Mouse (Mus musculus) midbrain, embryonic 14.5 days (tissue): ENCODE measurements around the gene Phf5a. TPM values are rescaled to one million over a fixed set of nuclear protein-coding genes. Genes with fewer than 3 reads are reported as not detected.
"Not testable (repeated sequence)": the region's sequence is repeated elsewhere in the genome, so short reads cannot be mapped to it uniquely, and the experiment has no call there.

ENCODE experiments used
- ATAC-seq: fragments of 200-750 bp; cut with Nextera tagmentation; 2 replicates; pipeline ENCODE4 v1.8.0; 2017; ENCODE audit warnings: moderate number of reproducible peaks, moderate library complexity; ENCODE audit not compliant: low FRiP score, low TSS enrichment
- DNase-seq: peaks from one replicate; pipeline ENCODE4 v3.0.0-alpha.2; 2015
- H3K27ac ChIP-seq: fragments of 300-500 bp; sonication (generic); replicated peaks from 2 replicates; pipeline ENCODE4 v1.5.1; 2014; ENCODE audit warnings: mild to moderate bottlenecking, low read depth, low read length, moderate library complexity
- H3K27me3 ChIP-seq: fragments of 300-500 bp; sonication (generic); 2 replicates; pipeline ENCODE4 v1.6.1; 2014; ENCODE audit warnings: low read length, control low read depth, mixed read lengths; ENCODE audit not compliant: control insufficient read depth, insufficient read depth
- H3K36me3 ChIP-seq: fragments of 300-500 bp; sonication (generic); 2 replicates; pipeline ENCODE4 v1.6.1; 2014; ENCODE audit warnings: low read length, control low read depth; ENCODE audit not compliant: control insufficient read depth, insufficient read depth
- H3K4me1 ChIP-seq: fragments of 300-500 bp; sonication (generic); 2 replicates; pipeline ENCODE4 v1.6.1; 2014; ENCODE audit warnings: mild to moderate bottlenecking, antibody characterized with exemption, low read length, control low read depth; ENCODE audit not compliant: control insufficient read depth, insufficient read depth
- H3K4me2 ChIP-seq: fragments of 300-500 bp; sonication (generic); 2 replicates; pipeline ENCODE4 v1.6.1; 2014; ENCODE audit warnings: mild to moderate bottlenecking, low read length, moderate library complexity
- H3K4me3 ChIP-seq: fragments of 300-500 bp; sonication (generic); replicated peaks from 2 replicates; pipeline ENCODE4 v1.5.1; 2014; ENCODE audit warnings: low read depth, low read length
- H3K9ac ChIP-seq: fragments of 300-500 bp; sonication (generic); replicated peaks from 2 replicates; pipeline ENCODE4 v1.6.1; 2014; ENCODE audit warnings: mild to moderate bottlenecking, low read length, moderate library complexity
- H3K9me3 ChIP-seq: fragments of 300-500 bp; sonication (generic); 2 replicates; pipeline ENCODE4 v1.6.1; 2016; ENCODE audit warnings: low read length, control low read depth, mixed read lengths; ENCODE audit not compliant: control insufficient read depth
- WGBS: fragments of 180-500 bp; shearing (Covaris S2); extraction: QIAGEN DNeasy Blood & Tissue Kit; methylation state at CpG from one replicate; pipeline ENCODE4 v1.1.7; 2014; 5-methylcytosine and 5-hydroxymethylcytosine counted together
- polyA plus RNA-seq: library from polyadenylated mRNA; unstranded; fragments of >200 nt; fragmentation: Nextera tagmentation; extraction: Ambion mirVana; gene quantifications from 2 replicates; pipeline ENCODE4 v1.2.1, GENCODE M21; 2014

The Phf5a gene
- polyA plus RNA-seq, 1 experiment from 2014 or later: 139 TPM

GRCm38 (mm10) chr15:81912498-81912897 is 40.8 kb upstream of the Phf5a start:
- DNase-seq: no peak
- Histone ChIP-seq H3K27ac (no peak overlapping the region), H3K4me1 (no peaks in the 10 kb centered on the region), H3K9ac (no peak overlapping the region), H3K4me3 (no peak overlapping the region), H3K9me3 (no peaks in the 10 kb centered on the region), H3K36me3 (peaks cover 94% of the 10 kb centered on the region), H3K27me3 (no peaks in the 10 kb centered on the region), H3K4me2 (no peak overlapping the region)
- 79% methylated on average over 2 of the region's 2 CpGs for WGBS
- ATAC-seq: no peak

- WGBS: 92% methylated on average over 4 of the region's 4 CpGs
- not testable (repeated sequence) for H3K9me3 ChIP-seq, H3K4me3 ChIP-seq, H3K4me2 ChIP-seq, H3K27me3 ChIP-seq, H3K4me1 ChIP-seq, H3K27ac ChIP-seq, ATAC-seq, DNase-seq, H3K9ac ChIP-seq
- peaks cover 93% of the 10 kb centered on the region for H3K36me3 ChIP-seq
These were observed 37.1 kb upstream of the Phf5a start for GRCm38 (mm10) chr15:81908767-81909166.

GRCm38 (mm10) chr15:81907953-81908352 is 36.2 kb upstream of the Phf5a start:
- no peak overlapping the region for H3K27ac ChIP-seq
- no peaks in the 10 kb centered on the region for H3K27me3 ChIP-seq
- no peak for DNase-seq
- H3K36me3 ChIP-seq: peaks cover 93% of the 10 kb centered on the region
- no peaks in the 10 kb centered on the region for H3K4me1 ChIP-seq
- H3K4me3 ChIP-seq: no peak overlapping the region
- WGBS: 94% methylated on average over 8 of the region's 8 CpGs
- H3K9ac ChIP-seq: no peak overlapping the region
- no peak overlapping the region for H3K4me2 ChIP-seq
- ATAC-seq: no peak
- no peaks in the 10 kb centered on the region for H3K9me3 ChIP-seq

GRCm38 (mm10) chr15:81904939-81905338 is 33.2 kb upstream of the Phf5a start:
- ATAC-seq (no peak), DNase-seq (peak; percentile 80)
- H3K9ac ChIP-seq: no peak overlapping the region
- H3K27ac ChIP-seq: no peak overlapping the region
- no peaks in the 10 kb centered on the region for H3K4me1 ChIP-seq
- H3K36me3 ChIP-seq: peaks cover 93% of the 10 kb centered on the region
- H3K27me3 ChIP-seq: no peaks in the 10 kb centered on the region
- no peak overlapping the region for H3K4me3 ChIP-seq
- no peak overlapping the region for H3K4me2 ChIP-seq
- WGBS: 33% methylated on average over 2 of the region's 2 CpGs
- no peaks in the 10 kb centered on the region for H3K9me3 ChIP-seq

- H3K36me3 ChIP-seq: peaks cover 80% of the 10 kb centered on the region
- no peak overlapping the region for H3K27ac ChIP-seq
- 90% methylated on average over 2 of the region's 2 CpGs for WGBS
- no peak overlapping the region for H3K9ac ChIP-seq
- H3K4me2 ChIP-seq: no peak overlapping the region
- no peaks in the 10 kb centered on the region for H3K27me3 ChIP-seq
- H3K9me3 ChIP-seq: no peaks in the 10 kb centered on the region
- H3K4me3 ChIP-seq: no peak overlapping the region
- no peak for ATAC-seq
- DNase-seq: no peak
- no peaks in the 10 kb centered on the region for H3K4me1 ChIP-seq
These were observed 27.0 kb upstream of the Phf5a start for GRCm38 (mm10) chr15:81898751-81899150.

- no peak for DNase-seq
- Histone ChIP-seq H3K4me1 (no peaks in the 10 kb centered on the region), H3K9me3 (no peaks in the 10 kb centered on the region), H3K36me3 (peaks cover 70% of the 10 kb centered on the region), H3K4me2 (no peak overlapping the region), H3K27me3 (no peaks in the 10 kb centered on the region), H3K4me3 (no peak overlapping the region), H3K9ac (no peak overlapping the region), H3K27ac (no peak overlapping the region)
- 95% methylated on average over 5 of the region's 5 CpGs for WGBS
- no peak for ATAC-seq
These were observed 26.0 kb upstream of the Phf5a start for GRCm38 (mm10) chr15:81897607-81898285.

GRCm38 (mm10) chr15:81896407-81896806 is 24.7 kb upstream of the Phf5a start:
- no peak for ATAC-seq
- Histone ChIP-seq H3K27ac (no peak overlapping the region), H3K27me3 (no peaks in the 10 kb centered on the region), H3K36me3 (peaks cover 68% of the 10 kb centered on the region), H3K9me3 (no peaks in the 10 kb centered on the region), H3K9ac (no peak overlapping the region), H3K4me3 (no peak overlapping the region), H3K4me2 (no peak overlapping the region), H3K4me1 (no peaks in the 10 kb centered on the region)
- DNase-seq: no peak
- 93% methylated on average over 2 of the region's 2 CpGs for WGBS

GRCm38 (mm10) chr15:81894002-81894401 is 22.3 kb upstream of the Phf5a start:
- H3K9me3 ChIP-seq: no peaks in the 10 kb centered on the region
- no peaks in the 10 kb centered on the region for H3K27me3 ChIP-seq
- WGBS: 92% methylated on average over 1 of the region's 1 CpGs
- no peaks in the 10 kb centered on the region for H3K4me1 ChIP-seq
- ATAC-seq: no peak
- no peak overlapping the region for H3K4me3 ChIP-seq
- no peak overlapping the region for H3K27ac ChIP-seq
- H3K4me2 ChIP-seq: no peak overlapping the region
- no peak overlapping the region for H3K9ac ChIP-seq
- H3K36me3 ChIP-seq: peaks cover 72% of the 10 kb centered on the region
- no peak for DNase-seq

GRCm38 (mm10) chr15:81891822-81892580 is 20.3 kb upstream of the Phf5a start:
- ATAC-seq: no peak
- H3K9me3 ChIP-seq: no peaks in the 10 kb centered on the region
- no peaks in the 10 kb centered on the region for H3K4me1 ChIP-seq
- DNase-seq: no peak
- no peak overlapping the region for H3K27ac ChIP-seq
- H3K36me3 ChIP-seq: peaks cover 66% of the 10 kb centered on the region
- H3K4me2 ChIP-seq: no peak overlapping the region
- WGBS: 97% methylated on average over 8 of the region's 8 CpGs
- no peak overlapping the region for H3K9ac ChIP-seq
- no peaks in the 10 kb centered on the region for H3K27me3 ChIP-seq
- H3K4me3 ChIP-seq: no peak overlapping the region
